Mouse (Mus musculus): ENCODE measurements around the gene Slc39a3. TPM values are rescaled to one million over a fixed set of nuclear protein-coding genes. Genes with fewer than 3 reads are reported as not detected.
A peak's percentile ranks its signal among the peaks of the same experiment; 100 is the strongest.

The Slc39a3 gene
- total RNA-seq, 1 experiment from 2014 or later: 7.2 TPM

GRCm38 (mm10) chr10:81020207-81020606 is 17.0 kb downstream of the Slc39a3 start:
- no peak for ATAC-seq (replicated peaks in 1 of 2; ENCODE audit: insufficient read depth in 1 of 2, low FRiP score in 2 of 2, low TSS enrichment in 1 of 2, low read depth in 1 of 2, poor library complexity in 2 of 2, severe bottlenecking in 2 of 2)

GRCm38 (mm10) chr10:81019687-81020086 is 17.5 kb downstream of the Slc39a3 start:
- ATAC-seq (replicated peaks in 1 of 2; ENCODE audit: insufficient read depth in 1 of 2, low FRiP score in 2 of 2, low TSS enrichment in 1 of 2, low read depth in 1 of 2, poor library complexity in 2 of 2, severe bottlenecking in 2 of 2): no peak

DNA sequence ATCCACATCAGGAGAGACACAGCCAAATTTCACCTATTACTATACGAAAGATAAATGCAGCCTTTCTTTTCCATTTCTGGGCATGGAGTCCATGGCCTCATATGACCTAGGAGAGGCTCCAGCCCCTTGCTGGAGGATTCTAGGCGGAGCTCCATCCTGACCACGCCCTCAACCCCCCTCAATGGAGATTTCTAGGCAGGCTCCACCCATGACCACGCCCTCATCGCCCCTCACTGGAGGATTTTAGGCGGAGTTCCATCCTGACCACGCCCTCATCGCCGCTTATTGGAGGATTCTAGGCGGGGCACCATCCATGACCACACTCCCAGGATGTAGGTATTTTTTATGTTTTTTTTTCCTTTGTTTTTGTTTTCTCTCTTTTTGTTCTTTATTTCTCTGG is 18.9 kb downstream of the Slc39a3 start:
- ATAC-seq (replicated peaks in 1 of 2; ENCODE audit: insufficient read depth in 1 of 2, low FRiP score in 2 of 2, low TSS enrichment in 1 of 2, low read depth in 1 of 2, poor library complexity in 2 of 2, severe bottlenecking in 2 of 2): no peak

- peak in 1 of 2 experiments; percentile 70; a peak in 2 of 4 replicates for ATAC-seq (replicated peaks in 1 of 2; ENCODE audit: insufficient read depth in 1 of 2, low FRiP score in 2 of 2, low TSS enrichment in 1 of 2, low read depth in 1 of 2, poor library complexity in 2 of 2, severe bottlenecking in 2 of 2)
Observed at GRCm38 (mm10) chr10:81016645-81017044, 20.6 kb downstream of the Slc39a3 start.

DNA sequence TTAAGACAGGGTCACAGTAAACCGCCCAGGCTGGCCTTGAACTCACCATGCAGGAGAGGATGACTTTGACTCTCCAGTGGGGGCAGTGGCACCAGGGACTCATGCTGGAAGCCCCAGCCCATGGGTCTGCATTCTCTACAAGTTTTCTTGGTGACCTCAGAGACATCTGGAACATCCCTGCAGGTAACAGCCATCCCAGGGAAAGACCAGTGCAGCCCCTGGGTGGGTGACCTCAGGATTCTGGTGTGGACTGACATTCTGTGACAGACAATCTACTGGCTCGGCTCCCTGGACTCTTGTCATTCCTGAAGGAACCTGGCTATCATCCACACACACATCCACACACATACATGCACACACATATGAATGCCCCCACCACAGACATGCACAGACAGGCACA is 21.6 kb downstream of the Slc39a3 start:
- ATAC-seq (replicated peaks in 1 of 2; ENCODE audit: insufficient read depth in 1 of 2, low FRiP score in 2 of 2, low TSS enrichment in 1 of 2, low read depth in 1 of 2, poor library complexity in 2 of 2, severe bottlenecking in 2 of 2): no peak

GRCm38 (mm10) chr10:81014393-81015384 is 22.5 kb downstream of the Slc39a3 start, which contains the start of gene Gng7:
Gng7 (minus strand) TSS chr10:81014945.
- peak; percentile 96 to 98 for ATAC-seq (replicated peaks in 1 of 2; ENCODE audit: insufficient read depth in 1 of 2, low FRiP score in 2 of 2, low TSS enrichment in 1 of 2, low read depth in 1 of 2, poor library complexity in 2 of 2, severe bottlenecking in 2 of 2)

GRCm38 (mm10) chr10:81010851-81011250 is 26.4 kb downstream of the Slc39a3 start:
- no peak for ATAC-seq (replicated peaks in 1 of 2; ENCODE audit: insufficient read depth in 1 of 2, low FRiP score in 2 of 2, low TSS enrichment in 1 of 2, low read depth in 1 of 2, poor library complexity in 2 of 2, severe bottlenecking in 2 of 2)

GRCm38 (mm10) chr10:81007240-81007639 is 30.0 kb downstream of the Slc39a3 start:
- ATAC-seq (replicated peaks in 1 of 2; ENCODE audit: insufficient read depth in 1 of 2, low FRiP score in 2 of 2, low TSS enrichment in 1 of 2, low read depth in 1 of 2, poor library complexity in 2 of 2, severe bottlenecking in 2 of 2): no peak

- no peak for ATAC-seq (replicated peaks in 1 of 2; ENCODE audit: insufficient read depth in 1 of 2, low FRiP score in 2 of 2, low TSS enrichment in 1 of 2, low read depth in 1 of 2, poor library complexity in 2 of 2, severe bottlenecking in 2 of 2)
Observed at GRCm38 (mm10) chr10:81006005-81006677, 31.1 kb downstream of the Slc39a3 start.

- no peak for ATAC-seq (replicated peaks in 1 of 2; ENCODE audit: insufficient read depth in 1 of 2, low FRiP score in 2 of 2, low TSS enrichment in 1 of 2, low read depth in 1 of 2, poor library complexity in 2 of 2, severe bottlenecking in 2 of 2)
Observed at GRCm38 (mm10) chr10:81001161-81001560, 36.1 kb downstream of the Slc39a3 start.

GRCm38 (mm10) chr10:81000197-81001062 is 36.8 kb downstream of the Slc39a3 start:
- no peak for ATAC-seq (replicated peaks in 1 of 2; ENCODE audit: insufficient read depth in 1 of 2, low FRiP score in 2 of 2, low TSS enrichment in 1 of 2, low read depth in 1 of 2, poor library complexity in 2 of 2, severe bottlenecking in 2 of 2)

GRCm38 (mm10) chr10:80999362-81000196 is 37.6 kb downstream of the Slc39a3 start:
- ATAC-seq (replicated peaks in 1 of 2; ENCODE audit: insufficient read depth in 1 of 2, low FRiP score in 2 of 2, low TSS enrichment in 1 of 2, low read depth in 1 of 2, poor library complexity in 2 of 2, severe bottlenecking in 2 of 2): peak; percentile 79 to 86

- peak; percentile 34 to 55; a peak in 3 of 4 replicates for ATAC-seq (replicated peaks in 1 of 2; ENCODE audit: insufficient read depth in 1 of 2, low FRiP score in 2 of 2, low TSS enrichment in 1 of 2, low read depth in 1 of 2, poor library complexity in 2 of 2, severe bottlenecking in 2 of 2)
Observed at GRCm38 (mm10) chr10:80998778-80999177, 38.4 kb downstream of the Slc39a3 start.

DNA sequence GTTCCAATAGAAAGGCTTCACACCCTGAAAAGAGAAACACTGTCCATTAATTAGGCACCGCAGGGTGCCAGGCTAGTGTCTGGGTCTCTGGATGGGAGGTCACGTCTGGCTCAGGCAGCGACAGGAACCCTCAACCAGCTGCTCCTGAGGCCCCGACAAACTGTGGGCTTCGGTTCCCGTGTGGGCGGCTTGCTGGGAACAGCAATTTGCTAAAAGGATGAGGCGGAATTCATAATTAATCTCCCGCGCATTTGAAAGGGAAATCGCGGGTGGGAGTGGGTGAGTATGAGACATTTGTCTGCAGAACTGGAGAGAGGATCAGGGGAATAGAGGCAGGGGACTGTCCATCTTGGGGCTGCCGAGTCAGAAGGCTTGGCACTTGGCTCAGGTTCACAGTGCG is 39.2 kb downstream of the Slc39a3 start:
- no peak for ATAC-seq (replicated peaks in 1 of 2; ENCODE audit: insufficient read depth in 1 of 2, low FRiP score in 2 of 2, low TSS enrichment in 1 of 2, low read depth in 1 of 2, poor library complexity in 2 of 2, severe bottlenecking in 2 of 2)

GRCm38 (mm10) chr10:80997332-80997731 is 39.9 kb downstream of the Slc39a3 start:
- no peak for ATAC-seq (replicated peaks in 1 of 2; ENCODE audit: insufficient read depth in 1 of 2, low FRiP score in 2 of 2, low TSS enrichment in 1 of 2, low read depth in 1 of 2, poor library complexity in 2 of 2, severe bottlenecking in 2 of 2)

- no peak for ATAC-seq (replicated peaks in 1 of 2; ENCODE audit: insufficient read depth in 1 of 2, low FRiP score in 2 of 2, low TSS enrichment in 1 of 2, low read depth in 1 of 2, poor library complexity in 2 of 2, severe bottlenecking in 2 of 2)
Observed at GRCm38 (mm10) chr10:80996501-80996900, 40.7 kb downstream of the Slc39a3 start.
